Mouse (Mus musculus) gastrocnemius, postnatal 25 days (tissue): ENCODE measurements around the gene Retreg3. TPM values are rescaled to one million over a fixed set of nuclear protein-coding genes. Genes with fewer than 3 reads are reported as not detected.
"Not testable (repeated sequence)": the region's sequence is repeated elsewhere in the genome, so short reads cannot be mapped to it uniquely, and the experiment has no call there.

Source experiments
- DNase-seq: peaks from one replicate; pipeline ENCODE4 v3.0.0; 2022
- long read RNA-seq, 2 experiments: library from polyadenylated mRNA; stranded (forward); transcript quantifications; one replicate each; pipeline ENCODE4 v2.0.0; 2021
- total RNA-seq, 2 experiments: library from RNA; stranded (reverse); gene quantifications; 1 replicate in 1 of 2; 2 replicates in 1 of 2; pipeline ENCODE4 v1.2.3; 2021

The Retreg3 gene
- 10 to 100 TPM; 28.4 to 29.9 TPM for total RNA-seq
- long read RNA-seq, experiment 1, partial matches to known transcripts = 0 of 5 reads
- long read RNA-seq, experiment 1, other reads (novel, unspliced or antisense) = 2 of 5 reads
- long read RNA-seq, experiment 2, partial matches to known transcripts = 1 of 7 reads
- long read RNA-seq, experiment 2, other reads (novel, unspliced or antisense) = 2 of 7 reads

GRCm38 (mm10) chr11:101119761-101120544, at the start of gene Retreg3, which contains the start of gene Tubg1:
Gene Retreg3, minus strand, starts transcription at chr11:101119893.
Gene Tubg1, plus strand, starts transcription at chr11:101119938.
- DNase-seq = peak; percentile 99

GRCm38 (mm10) chr11:101168301-101168980, 48.7 kb upstream of the Retreg3 start:
- DNase-seq = peak; percentile 57

- DNase-seq = no peak
Measured at GRCm38 (mm10) chr11:101167963-101168300, 48.2 kb upstream of the Retreg3 start.

GRCm38 (mm10) chr11:101167211-101167962, 47.7 kb upstream of the Retreg3 start:
- DNase-seq = no peak

GRCm38 (mm10) chr11:101166357-101166756, 46.7 kb upstream of the Retreg3 start:
- no peak for DNase-seq

GRCm38 (mm10) chr11:101164677-101165580, 45.2 kb upstream of the Retreg3 start:
- DNase-seq = no peak

- DNase-seq = no peak
Measured at GRCm38 (mm10) chr11:101164351-101164665, 44.6 kb upstream of the Retreg3 start.

GRCm38 (mm10) chr11:101163476-101164350, 44.0 kb upstream of the Retreg3 start:
- DNase-seq = no peak

GRCm38 (mm10) chr11:101162772-101163171, 43.1 kb upstream of the Retreg3 start:
- peak; percentile 91 for DNase-seq

- no peak for DNase-seq
Measured at GRCm38 (mm10) chr11:101162301-101162700, 42.6 kb upstream of the Retreg3 start.

- DNase-seq = no peak
Measured at GRCm38 (mm10) chr11:101161551-101161950, 41.9 kb upstream of the Retreg3 start.

- DNase-seq = not testable (repeated sequence)
Measured at GRCm38 (mm10) chr11:101160981-101161505, 41.4 kb upstream of the Retreg3 start.

- DNase-seq = not testable (repeated sequence)
Measured at GRCm38 (mm10) chr11:101160151-101160550, 40.5 kb upstream of the Retreg3 start.

GRCm38 (mm10) chr11:101155728-101156371, 36.2 kb upstream of the Retreg3 start, which contains the start of gene Tubg2:
Gene Tubg2, plus strand, starts transcription at chr11:101155907.
- peak; percentile 48 for DNase-seq

- DNase-seq = no peak
Measured at GRCm38 (mm10) chr11:101155151-101155550, 35.5 kb upstream of the Retreg3 start.

GRCm38 (mm10) chr11:101154648-101155047, 35.0 kb upstream of the Retreg3 start:
- no peak for DNase-seq

- DNase-seq = no peak
Measured at GRCm38 (mm10) chr11:101152825-101153224, 33.1 kb upstream of the Retreg3 start.

GRCm38 (mm10) chr11:101151063-101151462, 31.4 kb upstream of the Retreg3 start:
- no peak for DNase-seq
